Mouse (Mus musculus) c-Kit-negative CD71-positive TER-119-positive erythroid progenitor cells, embryonic 14.5 days (primary cell): Measurements from ENCODE around the gene Dlg1.

ENCODE experiments used
- DNase-seq: peaks from one replicate; pipeline ENCODE4 v3.0.0-alpha.2; 2013; ENCODE audit warnings: low read depth, low spot score

The Dlg1 gene

GRCm38 (mm10) chr16:31655531-31655930 is 7.7 kb upstream of the Dlg1 start:
- DNase-seq = no peak

GRCm38 (mm10) chr16:31657502-31657901 is 5.7 kb upstream of the Dlg1 start:
- DNase-seq = no peak

GRCm38 (mm10) chr16:31658539-31659334 is 4.5 kb upstream of the Dlg1 start:
- DNase-seq = no peak

- DNase-seq = no peak
Measured at GRCm38 (mm10) chr16:31659453-31659852, 3.8 kb upstream of the Dlg1 start.

GRCm38 (mm10) chr16:31662556-31663378 is 476 bp upstream of the Dlg1 start:
- DNase-seq = peak; percentile 11

GRCm38 (mm10) chr16:31664287-31664597 is 999 bp downstream of the Dlg1 start:
- DNase-seq = no peak

- DNase-seq = no peak
Measured at GRCm38 (mm10) chr16:31672202-31672601, 9.0 kb downstream of the Dlg1 start.

GRCm38 (mm10) chr16:31677463-31677862 is 14.2 kb downstream of the Dlg1 start:
- DNase-seq = no peak

GRCm38 (mm10) chr16:31682291-31682690 is 19.0 kb downstream of the Dlg1 start:
- DNase-seq = no peak

GRCm38 (mm10) chr16:31683670-31684430 is 20.6 kb downstream of the Dlg1 start:
- no peak for DNase-seq

- DNase-seq = no peak
Measured at GRCm38 (mm10) chr16:31684771-31685170, 21.5 kb downstream of the Dlg1 start.

- DNase-seq = no peak
Measured at GRCm38 (mm10) chr16:31687766-31688165, 24.5 kb downstream of the Dlg1 start.

GRCm38 (mm10) chr16:31695286-31696020 is 32.2 kb downstream of the Dlg1 start:
- no peak for DNase-seq

- DNase-seq = no peak
Measured at GRCm38 (mm10) chr16:31696367-31696766, 33.1 kb downstream of the Dlg1 start.

- DNase-seq = no peak
Measured at GRCm38 (mm10) chr16:31697341-31697740, 34.1 kb downstream of the Dlg1 start.

GRCm38 (mm10) chr16:31705213-31705612 is 42.0 kb downstream of the Dlg1 start:
- DNase-seq = no peak

- no peak for DNase-seq
Measured at GRCm38 (mm10) chr16:31705904-31706303, 42.7 kb downstream of the Dlg1 start.

GRCm38 (mm10) chr16:31707326-31707725 is 44.1 kb downstream of the Dlg1 start:
- DNase-seq = no peak

GRCm38 (mm10) chr16:31722991-31723390 is 59.7 kb downstream of the Dlg1 start:
- DNase-seq = no peak

GRCm38 (mm10) chr16:31724121-31724520 is 60.9 kb downstream of the Dlg1 start:
- no peak for DNase-seq

- DNase-seq = no peak
Measured at GRCm38 (mm10) chr16:31724818-31725217, 61.6 kb downstream of the Dlg1 start.
